Mouse (Mus musculus) hindbrain, embryonic 13.5 days (tissue): ENCODE data around the gene Med17. TPM values are rescaled to one million over a fixed set of nuclear protein-coding genes. Genes with fewer than 3 reads are reported as not detected.
"Not testable (repeated sequence)": the region's sequence is repeated elsewhere in the genome, so short reads cannot be mapped to it uniquely, and the experiment has no call there.

Experiments
- ATAC-seq: fragments of 200-750 bp; cut with Nextera tagmentation; 2 replicates; pipeline ENCODE4 v1.8.0; 2017; ENCODE audit warnings: moderate TSS enrichment; ENCODE audit not compliant: low FRiP score
- H3K27ac ChIP-seq: fragments of 300-500 bp; sonication (generic); 2 replicates; pipeline ENCODE4 v1.5.1; 2015; ENCODE audit warnings: inconsistent platforms, mild to moderate bottlenecking, moderate library complexity
- H3K27me3 ChIP-seq: fragments of 300-500 bp; sonication (generic); 2 replicates; pipeline ENCODE4 v1.6.1; 2015; ENCODE audit warnings: mild to moderate bottlenecking, inconsistent platforms
- H3K36me3 ChIP-seq: fragments of 300-500 bp; sonication (generic); 2 replicates; pipeline ENCODE4 v1.6.1; 2015; ENCODE audit warnings: mild to moderate bottlenecking, inconsistent platforms
- H3K4me1 ChIP-seq: fragments of 300-500 bp; sonication (generic); replicated peaks from 2 replicates; pipeline ENCODE4 v1.6.1; 2015; ENCODE audit warnings: inconsistent platforms
- H3K4me2 ChIP-seq: fragments of 300-500 bp; sonication (generic); 2 replicates; pipeline ENCODE4 v1.6.1; 2015; ENCODE audit warnings: inconsistent platforms, mild to moderate bottlenecking, moderate library complexity
- H3K4me3 ChIP-seq: fragments of 300-500 bp; sonication (generic); 2 replicates; pipeline ENCODE4 v1.5.1; 2015; ENCODE audit warnings: mild to moderate bottlenecking, inconsistent platforms
- H3K9ac ChIP-seq: fragments of 300-500 bp; sonication (generic); 2 replicates; pipeline ENCODE4 v1.6.1; 2015; ENCODE audit warnings: mild to moderate bottlenecking, inconsistent platforms
- H3K9me3 ChIP-seq: fragments of 300-500 bp; sonication (generic); 2 replicates; pipeline ENCODE4 v1.6.1; 2016; ENCODE audit warnings: inconsistent platforms
- WGBS: fragments of 180-500 bp; shearing (Covaris S2); methylation state at CpG from one replicate; pipeline ENCODE4 v1.1.7; 2015; 5-methylcytosine and 5-hydroxymethylcytosine counted together
- polyA plus RNA-seq: library from polyadenylated mRNA; unstranded; fragments of >200 nt; fragmentation: Nextera tagmentation; extraction: Ambion mirVana; gene quantifications from 2 replicates; pipeline ENCODE4 v1.2.1, GENCODE M21; 2015

Gene Med17
- polyA plus RNA-seq, 1 experiment from 2014 or later: 34.1 TPM

GRCm38 (mm10) chr9:15306398-15307119 is 26.8 kb upstream of the Med17 start, which contains the start of gene 4931406C07Rik:
4931406C07Rik (minus strand) TSS chr9:15306448.
- peak within 1 kb of the TSS; percentile 90 for H3K9ac ChIP-seq
- H3K27ac ChIP-seq: peak within 1 kb of the TSS; percentile 91
- peak; percentile 90 for ATAC-seq
- H3K36me3 ChIP-seq: peaks cover 29% of the 10 kb centered on the region
- peak within 1 kb of the TSS; percentile 83 for H3K4me2 ChIP-seq
- no peaks in the 10 kb centered on the region for H3K27me3 ChIP-seq
- WGBS: under 1% methylated on average over 35 of the region's 35 CpGs
- H3K4me1 ChIP-seq: peaks cover 40% of the 10 kb centered on the region
- peak within 1 kb of the TSS; percentile 72 for H3K4me3 ChIP-seq
- H3K9me3 ChIP-seq: no peaks in the 10 kb centered on the region

GRCm38 (mm10) chr9:15305503-15306397 is 26.0 kb upstream of the Med17 start, which contains the start of gene Taf1d:
Taf1d (plus strand) TSS chr9:15306214.
- peak within 1 kb of the TSS; percentile 72 for H3K4me3 ChIP-seq
- peaks cover 40% of the 10 kb centered on the region for H3K4me1 ChIP-seq
- peak; percentile 99 for ATAC-seq
- peak within 1 kb of the TSS; percentile 91 for H3K27ac ChIP-seq
- peaks cover 27% of the 10 kb centered on the region for H3K36me3 ChIP-seq
- peak within 1 kb of the TSS; percentile 83 for H3K4me2 ChIP-seq
- H3K9me3 ChIP-seq: no peaks in the 10 kb centered on the region
- peak within 1 kb of the TSS; percentile 90 for H3K9ac ChIP-seq
- 14% methylated on average over 44 of the region's 45 CpGs for WGBS
- no peaks in the 10 kb centered on the region for H3K27me3 ChIP-seq

- no peak overlapping the region for H3K4me3 ChIP-seq
- no peak for ATAC-seq
Measured at GRCm38 (mm10) chr9:15302881-15303280, 23.1 kb upstream of the Med17 start.

GRCm38 (mm10) chr9:15302006-15302405 is 22.3 kb upstream of the Med17 start:
- H3K4me3 ChIP-seq, H3K27me3 ChIP-seq, H3K4me2 ChIP-seq, H3K36me3 ChIP-seq, H3K9ac ChIP-seq, H3K9me3 ChIP-seq, ATAC-seq, H3K27ac ChIP-seq: not testable (repeated sequence)
- H3K4me1 ChIP-seq: peaks cover 14% of the 10 kb centered on the region
- WGBS: 86% methylated on average over 6 of the region's 6 CpGs

More at GRCm38 (mm10) chr9:15302881-15303280, 23.1 kb upstream of the Med17 start:
- Histone ChIP-seq H3K27ac (no peak overlapping the region), H3K9me3 (no peaks in the 10 kb centered on the region), H3K9ac (no peak overlapping the region), H3K27me3 (no peaks in the 10 kb centered on the region), H3K4me1 (peaks cover 23% of the 10 kb centered on the region), H3K4me2 (no peak overlapping the region), H3K36me3 (peaks cover 8% of the 10 kb centered on the region)
- WGBS: 74% methylated on average over 2 of the region's 2 CpGs

GRCm38 (mm10) chr9:15301399-15301798 is 21.7 kb upstream of the Med17 start:
- H3K4me2 ChIP-seq: no peak overlapping the region
- no peak overlapping the region for H3K27ac ChIP-seq
- H3K4me3 ChIP-seq: no peak overlapping the region
- no peaks in the 10 kb centered on the region for H3K9me3 ChIP-seq
- ATAC-seq: no peak
- peaks cover 10% of the 10 kb centered on the region for H3K4me1 ChIP-seq
- H3K27me3 ChIP-seq: no peaks in the 10 kb centered on the region
- peaks cover 12% of the 10 kb centered on the region for H3K36me3 ChIP-seq
- no peak overlapping the region for H3K9ac ChIP-seq
- WGBS: 66% methylated on average over 6 of the region's 6 CpGs

GRCm38 (mm10) chr9:15300056-15300455 is 20.3 kb upstream of the Med17 start:
- Histone ChIP-seq H3K4me1 (peaks cover 3% of the 10 kb centered on the region), H3K9ac (no peak overlapping the region), H3K4me3 (no peak overlapping the region), H3K36me3 (peaks cover 16% of the 10 kb centered on the region), H3K4me2 (no peak overlapping the region), H3K27ac (no peak overlapping the region), H3K9me3 (no peaks in the 10 kb centered on the region), H3K27me3 (no peaks in the 10 kb centered on the region)
- no peak for ATAC-seq
- WGBS: 89% methylated on average over 5 of the region's 5 CpGs

GRCm38 (mm10) chr9:15298451-15298850 is 18.7 kb upstream of the Med17 start:
- Histone ChIP-seq H3K36me3 (peaks cover 17% of the 10 kb centered on the region), H3K9ac (no peak overlapping the region), H3K9me3 (no peaks in the 10 kb centered on the region), H3K27me3 (no peaks in the 10 kb centered on the region), H3K4me2 (no peak overlapping the region), H3K27ac (no peak overlapping the region), H3K4me1 (no peaks in the 10 kb centered on the region), H3K4me3 (no peak overlapping the region)
- ATAC-seq: no peak
- 72% methylated on average over 2 of the region's 2 CpGs for WGBS

- no peaks in the 10 kb centered on the region for H3K4me1 ChIP-seq
- no peak overlapping the region for H3K4me3 ChIP-seq
- no peak overlapping the region for H3K4me2 ChIP-seq
- no peak overlapping the region for H3K27ac ChIP-seq
- WGBS: 91% methylated on average over 7 of the region's 7 CpGs
- H3K9me3 ChIP-seq: no peaks in the 10 kb centered on the region
- peaks cover 19% of the 10 kb centered on the region for H3K36me3 ChIP-seq
- no peaks in the 10 kb centered on the region for H3K27me3 ChIP-seq
- no peak overlapping the region for H3K9ac ChIP-seq
- no peak for ATAC-seq
Measured at GRCm38 (mm10) chr9:15297112-15297511, 17.4 kb upstream of the Med17 start.

GRCm38 (mm10) chr9:15289251-15289650 is 9.5 kb upstream of the Med17 start:
- Histone ChIP-seq H3K27ac (no peak overlapping the region), H3K27me3 (no peaks in the 10 kb centered on the region), H3K4me3 (no peak overlapping the region), H3K9me3 (no peaks in the 10 kb centered on the region), H3K9ac (no peak overlapping the region), H3K36me3 (peaks cover 45% of the 10 kb centered on the region), H3K4me2 (no peak overlapping the region), H3K4me1 (no peaks in the 10 kb centered on the region)
- WGBS: 90% methylated on average over 6 of the region's 6 CpGs
- ATAC-seq: no peak

GRCm38 (mm10) chr9:15288402-15288801 is 8.7 kb upstream of the Med17 start:
- no peaks in the 10 kb centered on the region for H3K27me3 ChIP-seq
- 92% methylated on average over 3 of the region's 3 CpGs for WGBS
- no peaks in the 10 kb centered on the region for H3K9me3 ChIP-seq
- H3K27ac ChIP-seq: no peak overlapping the region
- no peak overlapping the region for H3K4me2 ChIP-seq
- no peak for ATAC-seq
- H3K4me1 ChIP-seq: no peaks in the 10 kb centered on the region
- no peak overlapping the region for H3K9ac ChIP-seq
- peaks cover 46% of the 10 kb centered on the region for H3K36me3 ChIP-seq
- no peak overlapping the region for H3K4me3 ChIP-seq

GRCm38 (mm10) chr9:15287846-15288245 is 8.1 kb upstream of the Med17 start:
- ATAC-seq: no peak
- H3K9me3 ChIP-seq: no peaks in the 10 kb centered on the region
- H3K27me3 ChIP-seq: no peaks in the 10 kb centered on the region
- peaks cover 44% of the 10 kb centered on the region for H3K36me3 ChIP-seq
- 62% methylated on average over 6 of the region's 6 CpGs for WGBS
- H3K9ac ChIP-seq: no peak overlapping the region
- H3K27ac ChIP-seq: no peak overlapping the region
- no peaks in the 10 kb centered on the region for H3K4me1 ChIP-seq
- H3K4me3 ChIP-seq: no peak overlapping the region
- H3K4me2 ChIP-seq: no peak overlapping the region

GRCm38 (mm10) chr9:15285443-15285842 is 5.7 kb upstream of the Med17 start:
- Histone ChIP-seq H3K27ac (no peak overlapping the region), H3K4me3 (no peak overlapping the region), H3K36me3 (peaks cover 34% of the 10 kb centered on the region), H3K4me1 (peaks cover 9% of the 10 kb centered on the region), H3K9me3 (no peaks in the 10 kb centered on the region), H3K4me2 (no peak overlapping the region), H3K27me3 (no peaks in the 10 kb centered on the region), H3K9ac (no peak overlapping the region)
- no peak for ATAC-seq
- 79% methylated on average over 3 of the region's 3 CpGs for WGBS
